Mouse (Mus musculus) spleen, adult 2 months (tissue): ENCODE measurements at regions not wholly inside any gene's neighbourhood (a gene's known extent, or its start where the extent isn't known, plus 50 kb on each side); places are given as distances from the start of the nearest gene placed in this dataset.

Source experiments
- CTCF ChIP-seq: fragments of 200-500 bp; IDR thresholded peaks from 2 replicates; pipeline ENCODE4 v1.5.1; 2011; ENCODE audit warnings: mild to moderate bottlenecking, inconsistent platforms; ENCODE audit not compliant: insufficient read depth, insufficient read length, insufficient replicate concordance; ENCODE audit errors: extremely low read depth
- POLR2A ChIP-seq: fragments of 200-500 bp; IDR thresholded peaks from 2 replicates; pipeline ENCODE4 v1.6.1; 2011; ENCODE audit warnings: low read depth, low read length, inconsistent platforms

- no peak for TF ChIP-seq POLR2A
- no peak for TF ChIP-seq CTCF
Observed at GRCm38 (mm10) chr5:120270887-120271616, 154.8 kb downstream of the Rbm19 start.
